Mouse (Mus musculus): ENCODE data around the gene Sidt2.

DNA sequence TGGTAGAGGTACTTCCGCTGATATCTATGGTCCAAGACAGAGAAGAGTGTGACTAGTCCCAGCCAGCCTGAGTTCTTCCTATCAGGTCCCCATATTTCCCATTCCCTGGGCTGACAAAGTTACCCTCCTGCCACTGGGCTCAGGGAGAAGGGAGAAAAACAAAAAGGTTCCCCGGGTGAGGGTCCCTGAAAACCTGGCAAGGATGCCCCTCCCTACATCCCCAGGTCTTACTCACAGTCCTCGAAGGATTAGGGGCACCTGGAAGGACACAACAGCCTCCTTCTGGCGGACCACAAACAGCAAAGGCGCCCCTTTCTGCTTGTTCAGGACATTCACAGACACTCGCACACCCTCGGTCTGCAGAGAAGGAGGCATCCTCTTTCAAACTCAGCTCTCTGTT is 2.2 kb downstream of the Sidt2 start:
- TF ChIP-seq GATA1 (IDR thresholded peaks at IDR 0.05; ENCODE audit: borderline replicate concordance, low read length): no peak
- no peak for TF ChIP-seq FLI1 (IDR thresholded peaks at IDR 0.05; ENCODE audit: low read length)

Measured in megakaryocyte, embryonic 14.5 days (primary cell).